Mouse (Mus musculus): ENCODE data around the gene Hoxa5. TPM values are rescaled to one million over a fixed set of nuclear protein-coding genes. Genes with fewer than 3 reads are reported as not detected.
A peak's percentile ranks its signal among the peaks of the same experiment; 100 is the strongest.

The Hoxa5 gene
- total and polyA plus RNA-seq, 3 experiments: 0.83 to 4.1 (median 1.5) TPM

- H3K4me2 ChIP-seq (ENCODE audit: insufficient read depth, low read depth, poor library complexity, severe bottlenecking): no peak overlapping the region
These were observed 4.2 kb downstream of the Hoxa5 start for GRCm38 (mm10) chr6:52200073-52200750.

GRCm38 (mm10) chr6:52197271-52197670 is 7.1 kb downstream of the Hoxa5 start:
- Histone ChIP-seq H3K4me3 (replicated peaks in 1 of 3; ENCODE audit: low read depth in 2 of 3, low read length in 2 of 3, poor library complexity in 1 of 3) (no peak overlapping the region), H3K4me1 (ENCODE audit: control insufficient read depth in 1 of 2, insufficient read depth in 2 of 2) (peaks cover 0 to 18% of the 10 kb centered on the region in 2 experiments; a peak in 2 of 4 replicates), H3K27me3 (replicated peaks) (no peaks in the 10 kb centered on the region), H3K36me3 (replicated peaks in 1 of 2; ENCODE audit: control insufficient read depth in 1 of 2, insufficient read depth in 1 of 2, low read length in 1 of 2) (peaks cover 0 to under 1% of the 10 kb centered on the region in 2 experiments), H3K9ac (ENCODE audit: insufficient read depth, low read depth) (no peak overlapping the region), H3K27ac (ENCODE audit: insufficient read depth, low read depth) (no peak overlapping the region), H3K9me3 (replicated peaks; ENCODE audit: low read length) (no peaks in the 10 kb centered on the region), H3K4me2 (ENCODE audit: insufficient read depth, low read depth, poor library complexity, severe bottlenecking) (no peak overlapping the region), H3K79me2 (replicated peaks; ENCODE audit: control insufficient read depth, extremely low read depth, insufficient read depth, poor library complexity, severe bottlenecking) (no peaks in the 10 kb centered on the region)
- in situ Hi-C loops (cut with MboI; ENCODE audit: low pct_ligation_motif_present, low pct_unique_long_range_greater_than_20kb, low sequenced_read_pairs): no loop called here
- no peak for DNase-seq (ENCODE audit: extremely low read depth)
- TF ChIP-seq RAD21 (IDR thresholded peaks at IDR 0.05; ENCODE audit: low read depth, low read length): peak; percentile 11
- 0 out of 4 replicates have a peak, but pooled peaks of 1 of the 2 experiments have one; percentile 8 for TF ChIP-seq CTCF (conservative IDR thresholded peaks at IDR 0.05 in 1 of 2, IDR thresholded peaks at IDR 0.05 in 1 of 2; ENCODE audit: low read depth in 2 of 2, low read length in 2 of 2)
- TF ChIP-seq MAFK (IDR thresholded peaks at IDR 0.05; ENCODE audit: insufficient replicate concordance, low read length): no peak
- TF ChIP-seq PAX5 (IDR thresholded peaks at IDR 0.05; ENCODE audit: low read length): no peak
- dilution Hi-C loops (cut with MboI; ENCODE audit: extremely low pct_ligation_motif_present, extremely low pct_unique_long_range_greater_than_20kb, low sequenced_read_pairs): no loop called here

More at GRCm38 (mm10) chr6:52200073-52200750, 4.2 kb downstream of the Hoxa5 start:
- TF ChIP-seq ZMIZ1 (IDR thresholded peaks at IDR 0.05; ENCODE audit: low read depth, low read length) (no peak), PAX5 (IDR thresholded peaks at IDR 0.05; ENCODE audit: low read length) (no peak), EP300 (IDR thresholded peaks at IDR 0.05; ENCODE audit: low read length) (no peak), IRF4 (IDR thresholded peaks at IDR 0.05; ENCODE audit: low read depth, low read length) (no peak), JUN (IDR thresholded peaks at IDR 0.05; ENCODE audit: insufficient read depth, low read depth, low read length) (no peak), TCF12 (IDR thresholded peaks at IDR 0.05; ENCODE audit: low read depth, low read length) (no peak), JUND (conservative IDR thresholded peaks at IDR 0.05; ENCODE audit: low read depth, low read length) (no peak), GABPA (IDR thresholded peaks at IDR 0.05; ENCODE audit: insufficient replicate concordance, low read depth, low read length) (no peak), TBP (conservative IDR thresholded peaks at IDR 0.05; ENCODE audit: low read depth, low read length) (no peak), E2F4 (IDR thresholded peaks at IDR 0.05; ENCODE audit: insufficient replicate concordance, low read depth, low read length) (no peak), NRF1 (IDR thresholded peaks at IDR 0.05; ENCODE audit: low read depth, low read length) (no peak), RAD21 (IDR thresholded peaks at IDR 0.05; ENCODE audit: low read depth, low read length) (no peak), MXI1 (IDR thresholded peaks at IDR 0.05; ENCODE audit: low read depth, low read length) (no peak), POLR2A (IDR thresholded peaks at IDR 0.05; ENCODE audit: low read depth, low read length) (no peak), CHD2 (IDR thresholded peaks at IDR 0.05; ENCODE audit: low read length) (no peak), MAFK (IDR thresholded peaks at IDR 0.05; ENCODE audit: insufficient replicate concordance, low read length) (no peak), BHLHE40 (IDR thresholded peaks at IDR 0.05; ENCODE audit: low read depth, low read length) (no peak), NELFE (IDR thresholded peaks at IDR 0.05; ENCODE audit: low read depth, low read length) (no peak), SIN3A (IDR thresholded peaks at IDR 0.05; ENCODE audit: low read length) (no peak)
- Histone ChIP-seq H3K9ac (ENCODE audit: insufficient read depth, low read depth) (no peak overlapping the region), H3K79me2 (replicated peaks; ENCODE audit: control insufficient read depth, extremely low read depth, insufficient read depth, poor library complexity, severe bottlenecking) (no peaks in the 10 kb centered on the region), H3K4me3 (replicated peaks in 1 of 3; ENCODE audit: low read depth in 2 of 3, low read length in 2 of 3, poor library complexity in 1 of 3) (no peak overlapping the region), H3K27me3 (replicated peaks) (no peaks in the 10 kb centered on the region), H3K27ac (ENCODE audit: insufficient read depth, low read depth) (no peak overlapping the region), H3K36me3 (replicated peaks in 1 of 2; ENCODE audit: control insufficient read depth in 1 of 2, insufficient read depth in 1 of 2, low read length in 1 of 2) (peaks cover 10 to 24% of the 10 kb centered on the region in 2 experiments), H3K4me1 (ENCODE audit: control insufficient read depth in 1 of 2, insufficient read depth in 2 of 2) (peaks cover 0 to 5% of the 10 kb centered on the region in 2 experiments; a peak in 1 of 4 replicates), H3K9me3 (replicated peaks; ENCODE audit: low read length) (peaks cover 21% of the 10 kb centered on the region)
- DNase-seq (ENCODE audit: extremely low read depth): no peak
- dilution Hi-C loops (cut with MboI; ENCODE audit: extremely low pct_ligation_motif_present, extremely low pct_unique_long_range_greater_than_20kb, low sequenced_read_pairs): no loop called here
- in situ Hi-C loops (cut with MboI; ENCODE audit: low pct_ligation_motif_present, low pct_unique_long_range_greater_than_20kb, low sequenced_read_pairs): loop anchor here (25.0 kb wide), 1 partner anchor 188 kb away; the partner anchor contains the start of gene Skap2
